Mouse (Mus musculus) layer of hippocampus, postnatal 25 days (tissue): ENCODE results near the gene Bcan. TPM values are rescaled to one million over a fixed set of nuclear protein-coding genes. Genes with fewer than 3 reads are reported as not detected.

Source experiments
- DNase-seq, 2 experiments: peaks; one replicate each; pipeline ENCODE4 v3.0.0; 2022; ENCODE audit warnings: mixed read lengths in 2 of 2, low spot score in 1 of 2; ENCODE audit errors: extremely low spot score in 1 of 2
- total RNA-seq, 2 experiments: library from RNA; stranded (reverse); gene quantifications; 2 replicates each; pipeline ENCODE4 v1.2.3; 2021

Gene Bcan
- 100 to 1,000 TPM; 329 to 388 TPM for total RNA-seq

GRCm38 (mm10) chr3:88000181-88000580 lies at the start of gene Bcan:
Gene Bcan, minus strand, starts transcription at chr3:88000230.
- peak in 1 of 2 experiments; percentile 55 for DNase-seq

GRCm38 (mm10) chr3:88049532-88049931 lies 49.5 kb upstream of the Bcan start:
- DNase-seq, result no peak

DNA sequence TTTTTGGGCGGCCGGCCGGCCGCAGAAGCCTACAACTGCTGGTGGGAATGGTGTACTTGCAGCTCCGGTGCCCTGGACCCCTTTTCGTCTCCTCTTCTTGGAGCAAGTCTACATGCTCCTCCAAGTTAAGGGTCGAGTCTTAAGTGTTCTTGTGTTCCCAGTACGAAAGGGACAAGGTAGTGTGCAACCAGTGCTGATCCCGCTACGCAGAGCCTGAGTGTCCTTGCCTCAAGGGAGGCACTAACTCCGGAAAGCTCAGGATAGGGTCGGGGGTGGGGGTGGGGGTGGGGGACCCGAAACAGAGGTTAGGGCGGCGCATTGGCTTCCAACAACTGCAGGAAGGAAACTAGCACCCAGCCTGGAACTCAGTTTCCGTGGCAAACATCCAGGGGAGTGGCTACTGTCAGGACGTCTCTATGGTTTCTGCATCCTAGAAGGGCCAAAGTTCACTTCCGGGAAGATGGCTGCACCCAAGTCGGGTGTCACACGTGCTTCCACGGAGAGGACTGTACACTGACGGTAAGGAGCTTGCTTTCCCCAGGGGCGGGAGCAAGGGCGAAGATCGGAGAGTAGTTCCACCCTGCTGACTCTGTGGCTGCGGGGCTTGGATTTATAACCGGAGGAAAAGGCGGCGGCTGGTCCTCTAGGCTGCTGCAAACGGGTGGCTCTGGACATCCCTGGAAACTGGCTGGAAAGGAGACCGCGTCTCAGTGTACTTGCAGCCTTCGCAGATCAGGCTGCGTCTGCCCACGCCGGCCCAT lies 42.8 kb upstream of the Bcan start, which contains the start of gene Gpatch4:
Gene Gpatch4 (plus strand): TSS at position 448 of the 761 bp plus-strand sequence.
- peak; percentile 67 to 76 for DNase-seq

- DNase-seq, result no peak
Observed at GRCm38 (mm10) chr3:88035561-88036293, 35.7 kb upstream of the Bcan start.

DNA sequence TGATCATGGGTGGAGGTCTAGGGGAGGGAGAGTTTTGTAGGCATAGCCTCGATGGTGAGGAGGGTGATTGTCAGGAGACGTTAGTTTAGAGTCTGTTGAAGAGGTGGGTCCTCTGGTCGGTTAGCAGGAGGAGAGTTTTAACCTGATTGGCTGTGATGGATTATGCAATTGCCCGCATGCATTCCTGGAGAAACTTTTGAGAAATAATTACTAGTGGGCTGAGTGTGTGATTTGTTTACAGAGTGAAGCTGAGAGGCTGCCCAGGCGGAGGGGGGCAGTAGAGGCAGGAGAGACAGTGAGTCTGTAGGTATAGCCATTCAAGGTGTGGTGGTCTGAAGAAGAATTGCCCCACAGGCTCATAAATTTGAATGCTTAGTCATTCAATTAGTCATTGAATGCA lies 33.5 kb upstream of the Bcan start:
- no peak for DNase-seq

- DNase-seq, result no peak
Observed at GRCm38 (mm10) chr3:88030608-88031395, 30.8 kb upstream of the Bcan start.

- DNase-seq, result peak in 1 of 2 experiments; percentile 16
Observed at GRCm38 (mm10) chr3:88027434-88028186, 27.6 kb upstream of the Bcan start, which contains the start of gene Hapln2. Gene Hapln2, minus strand, starts transcription at chr3:88027583.

- no peak for DNase-seq
Observed at GRCm38 (mm10) chr3:88026823-88027222, 26.8 kb upstream of the Bcan start.

GRCm38 (mm10) chr3:88023192-88024074 lies 23.4 kb upstream of the Bcan start:
- DNase-seq, result no peak

GRCm38 (mm10) chr3:88022322-88023191 lies 22.5 kb upstream of the Bcan start:
- peak; percentile 34 to 66 for DNase-seq

DNA sequence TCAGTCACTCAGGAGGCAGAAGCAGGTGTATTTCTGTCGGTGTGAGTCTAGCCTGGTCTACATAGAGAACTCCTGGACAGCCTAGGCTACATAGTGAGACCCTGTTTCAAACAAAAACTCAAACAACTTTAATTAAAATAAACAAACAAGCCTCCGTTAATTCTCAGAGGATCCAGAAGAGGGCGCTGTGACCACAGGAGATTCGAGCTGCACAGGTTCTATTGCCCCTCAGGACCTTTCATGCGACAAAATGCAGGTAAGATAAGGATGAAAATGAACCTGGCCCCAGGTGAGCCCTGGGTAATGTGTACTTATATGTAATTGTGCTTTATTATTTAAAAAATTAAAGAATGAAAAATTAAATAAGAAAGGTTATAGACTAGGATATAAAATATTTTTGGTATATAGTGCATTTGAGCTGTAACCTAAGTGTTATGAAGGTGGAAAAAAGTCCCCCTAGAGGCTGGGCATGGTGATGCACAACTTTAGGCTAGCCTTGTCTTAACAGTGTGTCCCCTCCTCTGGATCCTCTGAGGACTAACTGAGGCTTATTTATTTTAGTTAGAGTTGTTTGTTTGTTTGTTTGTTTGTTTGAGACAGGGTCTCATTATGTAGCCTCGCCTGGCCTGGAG lies 10.7 kb upstream of the Bcan start:
- no peak for DNase-seq

GRCm38 (mm10) chr3:88005822-88006786 lies 6.1 kb upstream of the Bcan start:
- no peak for DNase-seq

DNA sequence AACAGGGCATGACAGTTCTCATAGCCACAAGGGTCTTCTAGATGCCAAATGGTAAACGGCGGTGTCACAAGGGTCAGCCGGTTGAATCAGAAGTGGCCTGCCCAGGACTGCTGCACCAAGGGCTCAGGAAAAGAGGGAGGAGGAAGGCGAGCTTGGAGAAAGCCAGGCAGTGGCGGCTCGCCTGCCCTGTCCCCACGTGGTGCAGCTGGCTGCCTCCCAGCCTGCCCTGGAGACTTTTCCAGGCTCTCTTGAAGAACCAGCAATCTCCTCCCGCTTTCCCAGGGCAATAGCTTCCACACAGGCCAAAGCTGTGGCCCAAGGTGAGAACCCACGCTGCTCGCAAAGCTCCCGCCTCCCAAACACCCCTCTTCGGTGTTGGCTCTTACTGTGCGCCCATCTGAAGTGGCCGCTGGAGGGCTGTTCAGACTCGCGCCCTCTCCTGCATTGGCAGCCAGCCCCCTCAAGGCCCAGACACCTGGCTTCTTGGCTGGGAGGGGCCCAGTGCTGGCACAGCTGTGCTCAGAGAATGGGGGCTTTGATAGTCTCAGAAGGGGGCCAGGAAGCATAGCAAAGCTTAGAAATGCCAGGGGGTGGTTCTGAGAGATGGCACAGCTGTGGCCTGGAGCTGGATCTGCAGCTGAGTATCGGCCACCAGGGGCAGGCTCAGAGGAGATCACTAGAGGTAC lies 2.4 kb upstream of the Bcan start:
- DNase-seq, result no peak

- no peak for DNase-seq
Observed at GRCm38 (mm10) chr3:88000816-88001595, 976 bp upstream of the Bcan start.

DNA sequence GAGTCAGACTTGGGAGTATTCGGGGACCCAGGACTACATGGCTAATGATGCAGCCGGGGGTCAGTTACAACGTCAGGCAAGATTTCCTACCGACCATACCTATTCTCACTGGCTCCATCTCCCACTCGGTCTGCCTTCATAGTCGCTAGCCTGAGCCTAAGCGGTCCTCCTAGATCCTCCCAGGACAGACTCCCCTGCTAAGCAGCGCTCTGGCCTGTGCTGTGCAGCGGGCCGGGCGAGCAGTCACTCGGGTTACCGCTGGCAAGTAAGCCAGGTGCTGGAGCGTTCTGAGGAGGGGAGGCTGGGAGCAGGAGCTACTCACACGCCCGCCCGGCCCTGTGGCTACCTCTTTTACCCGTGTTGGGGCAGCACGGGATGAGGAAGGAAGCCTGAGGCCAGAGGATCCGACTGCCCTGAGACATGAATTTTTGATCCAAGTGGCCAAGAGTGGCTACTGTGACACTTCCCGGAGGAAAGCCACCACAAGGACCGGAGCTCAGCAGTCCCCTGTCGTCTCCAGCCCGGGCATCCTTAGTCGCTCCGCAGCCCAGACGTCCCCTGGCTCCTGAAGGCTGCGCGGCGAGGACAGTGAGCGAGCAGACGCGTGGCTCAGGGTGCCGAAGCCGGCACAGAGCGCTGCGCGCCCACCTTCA lies 661 bp downstream of the Bcan start:
- no peak for DNase-seq
